Mouse (Mus musculus) MEL (cell line): Measurements from ENCODE around the gene Zbtb18.

Source experiments
- CTCF ChIP-seq, 3 experiments: IDR thresholded peaks in 2 of 3; conservative IDR thresholded peaks in 1 of 3; 2 replicates each; pipeline ENCODE4 v1.5.1; 2011 to 2012; ENCODE audit warnings: low read length in 3 of 3, low read depth in 2 of 3, mild to moderate bottlenecking in 2 of 3, improper control_type of control experiment in 1 of 3, inconsistent platforms in 1 of 3, mixed read lengths in 1 of 3, moderate library complexity in 1 of 3; ENCODE audit not compliant: control insufficient read depth in 1 of 3, insufficient read depth in 1 of 3, poor library complexity in 1 of 3, severe bottlenecking in 1 of 3
- EP300 ChIP-seq, 2 experiments: IDR thresholded peaks; 2 replicates each; pipeline ENCODE4 v1.6.1; 2011; ENCODE audit warnings: improper control_type of control experiment in 2 of 2, low read length in 2 of 2, low read depth in 1 of 2, mild to moderate bottlenecking in 1 of 2
- NELFE ChIP-seq: IDR thresholded peaks from 2 replicates; pipeline ENCODE4 v1.6.1; 2011; ENCODE audit warnings: low read depth, low read length, improper control_type of control experiment
- RAD21 ChIP-seq: IDR thresholded peaks from 2 replicates; pipeline ENCODE4 v1.6.1; 2011; ENCODE audit warnings: mild to moderate bottlenecking, low read depth, low read length, improper control_type of control experiment
- ZC3H11A ChIP-seq: IDR thresholded peaks from 2 replicates; pipeline ENCODE4 v1.6.1; 2012; ENCODE audit warnings: low read depth, mild to moderate bottlenecking, inconsistent platforms, low read length, improper control_type of control experiment
- ZKSCAN1 ChIP-seq: IDR thresholded peaks from 2 replicates; pipeline ENCODE4 v1.6.1; 2012; ENCODE audit warnings: low read depth, mild to moderate bottlenecking, inconsistent platforms, low read length, improper control_type of control experiment, moderate library complexity
- ZMIZ1 ChIP-seq: IDR thresholded peaks from 2 replicates; pipeline ENCODE4 v1.6.1; 2012; ENCODE audit warnings: low read depth, mild to moderate bottlenecking, inconsistent platforms, low read length, improper control_type of control experiment, moderate library complexity

DNA sequence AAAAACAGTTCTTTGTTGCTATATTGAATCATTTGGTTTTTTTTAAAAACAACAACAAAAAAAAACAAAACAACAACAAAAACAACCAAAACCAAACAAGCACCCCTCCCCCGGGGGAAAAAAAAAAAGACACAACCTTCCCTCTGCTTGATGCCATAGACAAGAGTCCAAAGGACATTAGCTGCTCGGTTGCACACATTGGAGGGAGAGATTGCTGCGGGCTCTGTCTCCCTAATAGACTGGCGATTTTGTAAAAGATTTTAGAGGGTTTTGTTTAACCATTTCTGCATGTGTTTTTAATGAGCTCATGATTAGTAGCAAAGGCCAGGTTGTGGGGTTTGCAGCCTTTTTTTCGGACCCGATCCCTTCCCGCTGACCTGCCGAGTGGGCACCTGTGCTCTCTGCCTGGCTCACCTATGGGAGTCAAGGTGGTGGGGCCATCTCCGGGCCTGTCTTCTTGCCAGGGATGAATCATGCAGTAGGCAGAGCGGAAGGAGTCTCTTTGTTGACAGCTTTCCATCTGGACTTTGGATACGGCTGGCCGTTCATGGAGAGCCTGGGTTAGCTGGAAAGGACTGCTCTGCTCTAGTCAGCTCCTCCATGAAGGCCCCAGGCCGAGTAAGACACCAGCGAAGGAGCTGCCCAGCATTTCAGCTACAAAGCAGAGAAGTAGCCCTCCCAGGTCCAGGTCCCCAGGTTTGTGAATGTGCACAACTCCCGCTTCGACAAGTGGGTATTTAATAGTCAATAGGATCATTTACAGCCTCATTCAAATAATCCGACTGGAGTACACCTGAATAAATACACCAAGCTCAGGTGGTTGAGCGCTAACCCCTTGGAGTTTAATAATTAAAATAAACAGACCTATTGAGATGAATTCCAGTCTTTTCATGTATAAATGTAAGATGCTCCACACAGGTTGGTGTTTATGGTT, 16.6 kb downstream of the Zbtb18 start:
- TF ChIP-seq RAD21 (no peak), CTCF (IDR thresholded peaks at IDR 0.05 in 2 of 3, conservative IDR thresholded peaks at IDR 0.05 in 1 of 3; ENCODE audit: control insufficient read depth in 1 of 3, insufficient read depth in 1 of 3, low read depth in 2 of 3, low read length in 3 of 3, poor library complexity in 1 of 3, severe bottlenecking in 1 of 3) (no peak), EP300 (IDR thresholded peaks at IDR 0.05; ENCODE audit: low read depth in 1 of 2, low read length in 2 of 2) (no peak), ZMIZ1 (no peak), ZKSCAN1 (no peak), NELFE (no peak), ZC3H11A (no peak)
